Mouse (Mus musculus) left cerebral cortex, adult 8-10 months (tissue): Measurements from ENCODE around the gene Evi2. TPM values are rescaled to one million over a fixed set of nuclear protein-coding genes. Genes with fewer than 3 reads are reported as not detected.

Source experiments
- DNase-seq, 2 experiments: peaks; one replicate each; pipeline ENCODE4 v3.0.0; 2022; ENCODE audit warnings: low spot score in 2 of 2
- total RNA-seq, 4 experiments: library from RNA; stranded (reverse); gene quantifications; 2 replicates each; pipeline ENCODE4 v1.2.4; 2022

The Evi2 gene
- total RNA-seq, 4 experiments from 2014 or later: 0.14 to 0.53 (median 0.20) TPM; not detected in 1

GRCm38 (mm10) chr11:79526549-79526948, 3.8 kb downstream of the Evi2 start:
- no peak for DNase-seq

- no peak for DNase-seq
These were observed 6.1 kb downstream of the Evi2 start for GRCm38 (mm10) chr11:79524310-79524575.

- no peak for DNase-seq
These were observed 6.7 kb downstream of the Evi2 start, which contains the start of gene Evi2b for GRCm38 (mm10) chr11:79523560-79524309. Gene Evi2b (minus strand): TSS chr11:79523762.

- DNase-seq: no peak
These were observed 7.4 kb downstream of the Evi2 start for GRCm38 (mm10) chr11:79522944-79523343.

GRCm38 (mm10) chr11:79521930-79522329, 8.5 kb downstream of the Evi2 start:
- no peak for DNase-seq

GRCm38 (mm10) chr11:79520772-79521171, 9.6 kb downstream of the Evi2 start:
- DNase-seq: no peak

GRCm38 (mm10) chr11:79519878-79520291, 10.5 kb downstream of the Evi2 start:
- DNase-seq: no peak

GRCm38 (mm10) chr11:79519299-79519698, 11.1 kb downstream of the Evi2 start:
- DNase-seq: no peak

GRCm38 (mm10) chr11:79515798-79516197, 14.6 kb downstream of the Evi2 start:
- no peak for DNase-seq

- DNase-seq: no peak
These were observed 15.1 kb downstream of the Evi2 start for GRCm38 (mm10) chr11:79515331-79515730.

- no peak for DNase-seq
These were observed 18.4 kb downstream of the Evi2 start for GRCm38 (mm10) chr11:79511970-79512369.

- no peak for DNase-seq
These were observed 25.9 kb downstream of the Evi2 start for GRCm38 (mm10) chr11:79504506-79504905.

- peak; percentile 61 to 80 for DNase-seq
These were observed 26.5 kb downstream of the Evi2 start, which contains the start of gene Omg for GRCm38 (mm10) chr11:79503845-79504244. Gene Omg (minus strand): TSS chr11:79504084.

GRCm38 (mm10) chr11:79502917-79503316, 27.5 kb downstream of the Evi2 start:
- DNase-seq: no peak

- no peak for DNase-seq
These were observed 35.2 kb downstream of the Evi2 start for GRCm38 (mm10) chr11:79494976-79495800.

- DNase-seq: no peak
These were observed 45.7 kb downstream of the Evi2 start for GRCm38 (mm10) chr11:79484721-79485120.

- DNase-seq: no peak
These were observed 46.4 kb downstream of the Evi2 start for GRCm38 (mm10) chr11:79483876-79484528.

- no peak for DNase-seq
These were observed 47.0 kb downstream of the Evi2 start for GRCm38 (mm10) chr11:79483392-79483791.

GRCm38 (mm10) chr11:79468097-79468496, 62.3 kb downstream of the Evi2 start:
- no peak for DNase-seq
